Mouse (Mus musculus) heart, postnatal 10 days (tissue): ENCODE measurements around the gene Lasp1. TPM values are rescaled to one million over a fixed set of nuclear protein-coding genes. Genes with fewer than 3 reads are reported as not detected.

Experiments used
- DNase-seq, 2 experiments: peaks; one replicate each; pipeline ENCODE4 v3.0.0; 2021
- intact Hi-C: fragments of 180-260 bp; cut with DNase I; formaldehyde crosslinking; loops from one replicate; pipeline ENCODE4 v1.15.1; 2025
- total RNA-seq, 2 experiments: library from RNA; stranded (reverse); gene quantifications; 2 replicates each; pipeline ENCODE4 v1.2.3; 2021

Lasp1 gene
- total RNA-seq, result 10 to 100 TPM; 74.9 to 76.4 TPM

GRCm38 (mm10) chr11:97798782-97799145 is at the start of gene Lasp1:
Gene Lasp1, plus strand, starts transcription at chr11:97799000.
- peak; percentile 89 to 91 for DNase-seq
- intact Hi-C loops, result loop anchor here (2.0 to 5.0 kb wide), 2 partner anchors 86 to 189 kb away; partner anchors contain the start of genes Fbxo47 and Plxdc1

GRCm38 (mm10) chr11:97753277-97753676 is 45.5 kb upstream of the Lasp1 start:
- intact Hi-C loops, result no loop called here
- DNase-seq, result no peak

- no peak for DNase-seq
- intact Hi-C loops, result no loop called here
Observed at GRCm38 (mm10) chr11:97758125-97758524, 40.7 kb upstream of the Lasp1 start.

- intact Hi-C loops, result no loop called here
- DNase-seq, result no peak
Observed at GRCm38 (mm10) chr11:97758942-97759341, 39.9 kb upstream of the Lasp1 start.

GRCm38 (mm10) chr11:97761638-97762037 is 37.2 kb upstream of the Lasp1 start:
- no peak for DNase-seq
- intact Hi-C loops, result no loop called here

GRCm38 (mm10) chr11:97766154-97766881 is 32.5 kb upstream of the Lasp1 start, which contains the start of gene Cwc25:
Gene Cwc25, minus strand, starts transcription at chr11:97766556.
- DNase-seq, result peak; percentile 97 to 98
- intact Hi-C loops, result no loop called here

GRCm38 (mm10) chr11:97769704-97770103 is 29.1 kb upstream of the Lasp1 start:
- intact Hi-C loops, result no loop called here
- DNase-seq, result no peak

- intact Hi-C loops, result no loop called here
- no peak for DNase-seq
Observed at GRCm38 (mm10) chr11:97771410-97771809, 27.4 kb upstream of the Lasp1 start.

- no peak for DNase-seq
- intact Hi-C loops, result no loop called here
Observed at GRCm38 (mm10) chr11:97775186-97775585, 23.6 kb upstream of the Lasp1 start.

- DNase-seq, result no peak
- intact Hi-C loops, result no loop called here
Observed at GRCm38 (mm10) chr11:97775808-97776496, 22.8 kb upstream of the Lasp1 start, which contains the start of gene 1700001P01Rik. Gene 1700001P01Rik, minus strand, starts transcription at chr11:97775918.

GRCm38 (mm10) chr11:97776497-97777128 is 22.2 kb upstream of the Lasp1 start:
- DNase-seq, result no peak
- intact Hi-C loops, result no loop called here

- peak; percentile 24 to 38 for DNase-seq
- intact Hi-C loops, result no loop called here
Observed at GRCm38 (mm10) chr11:97777129-97777529, 21.7 kb upstream of the Lasp1 start.

- no peak for DNase-seq
- intact Hi-C loops, result no loop called here
Observed at GRCm38 (mm10) chr11:97778918-97779317, 19.9 kb upstream of the Lasp1 start.

GRCm38 (mm10) chr11:97779968-97780701 is 18.7 kb upstream of the Lasp1 start:
- no peak for DNase-seq
- intact Hi-C loops, result loop anchor here (5.0 kb wide), 1 partner anchor 207 kb away; the partner anchor contains the start of gene Plxdc1

- intact Hi-C loops, result loop anchor here (5.0 kb wide), 1 partner anchor 206 kb away; the partner anchor contains the start of gene Plxdc1
Observed at GRCm38 (mm10) chr11:97781478-97781831, 17.3 kb upstream of the Lasp1 start.

GRCm38 (mm10) chr11:97781832-97782563 is 16.8 kb upstream of the Lasp1 start, which contains the start of gene Rpl23:
Gene Rpl23, minus strand, starts transcription at chr11:97782437.
- intact Hi-C loops, result loop anchor here (5.0 kb wide), 1 partner anchor 205 kb away; the partner anchor contains the start of gene Plxdc1
- peak; percentile 99 to 100 for DNase-seq

More at GRCm38 (mm10) chr11:97781478-97781831, 17.3 kb upstream of the Lasp1 start:
- no peak for DNase-seq

GRCm38 (mm10) chr11:97782564-97782895 is 16.3 kb upstream of the Lasp1 start:
- intact Hi-C loops, result loop anchor here (5.0 kb wide), 1 partner anchor 205 kb away; the partner anchor contains the start of gene Plxdc1
- no peak for DNase-seq

GRCm38 (mm10) chr11:97787961-97788360 is 10.8 kb upstream of the Lasp1 start:
- intact Hi-C loops, result no loop called here
- no peak for DNase-seq

- intact Hi-C loops, result no loop called here
- no peak for DNase-seq
Observed at GRCm38 (mm10) chr11:97789727-97790126, 9.1 kb upstream of the Lasp1 start.
